Mouse (Mus musculus) neutrophil, adult 5-6 weeks (primary cell): Measurements from ENCODE around the gene Angptl7. TPM values are rescaled to one million over a fixed set of nuclear protein-coding genes. Genes with fewer than 3 reads are reported as not detected.

Experiments used
- ATAC-seq: fragments of 151-379, 151-347 bp; 2 replicates; pipeline ENCODE4 v1.8.0; 2017; ENCODE audit warnings: mild to moderate bottlenecking, moderate TSS enrichment; ENCODE audit not compliant: insufficient number of reproducible peaks, poor library complexity, low FRiP score, severe bottlenecking; ENCODE audit errors: extremely low read depth
- total RNA-seq: library from RNA; stranded (forward); fragments of 200-1000 nt; gene quantifications from 2 replicates; pipeline ENCODE4 v1.2.3, GENCODE M21; 2017

The Angptl7 gene
- total RNA-seq, 1 experiment from 2014 or later = not detected

- ATAC-seq = no peak
Observed at GRCm38 (mm10) chr4:148507585-148507984, 7.3 kb upstream of the Angptl7 start.

DNA sequence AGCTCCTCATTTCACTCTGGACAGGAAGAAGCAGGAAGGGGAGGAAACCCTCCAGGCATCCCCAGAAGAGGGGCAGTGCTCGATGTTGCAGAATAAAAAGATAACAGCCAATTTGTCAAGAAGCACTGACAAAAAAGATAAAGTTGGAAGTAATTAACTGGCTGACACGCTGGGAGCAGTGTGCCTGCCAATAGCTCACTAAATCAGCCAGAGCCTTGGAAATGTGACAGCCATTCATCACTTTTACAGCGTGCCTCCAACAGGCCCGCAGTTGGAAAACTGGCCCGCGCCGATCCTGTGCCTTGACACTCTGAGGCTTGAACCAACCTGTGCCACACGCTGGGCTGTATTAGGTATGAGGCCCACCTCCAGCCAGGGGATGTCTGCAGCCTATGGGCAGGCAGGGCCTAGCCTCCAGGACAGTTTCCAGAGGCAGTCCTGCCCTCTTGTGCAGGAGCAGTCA, 4.3 kb upstream of the Angptl7 start:
- ATAC-seq = no peak

GRCm38 (mm10) chr4:148495874-148496689, 4.2 kb downstream of the Angptl7 start:
- ATAC-seq = no peak

DNA sequence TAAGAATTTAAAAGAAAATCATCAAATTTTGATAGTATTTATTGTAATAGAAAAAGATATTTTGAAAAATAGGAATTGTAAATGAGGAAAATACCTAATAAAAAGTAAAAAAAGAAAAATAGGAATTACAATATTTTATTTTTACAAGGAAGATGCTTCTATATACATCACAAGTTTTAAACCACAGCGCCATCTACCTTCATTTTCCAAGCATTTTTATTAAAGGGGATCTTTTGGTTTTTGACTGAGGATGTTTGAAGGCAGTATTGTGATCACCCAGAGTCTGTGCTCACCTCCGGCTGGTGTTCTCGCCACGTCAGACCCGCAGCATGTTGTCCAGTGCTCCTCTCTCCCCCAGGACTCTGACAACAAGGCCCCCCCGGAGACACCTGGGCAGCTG, 5.1 kb downstream of the Angptl7 start:
- no peak for ATAC-seq

DNA sequence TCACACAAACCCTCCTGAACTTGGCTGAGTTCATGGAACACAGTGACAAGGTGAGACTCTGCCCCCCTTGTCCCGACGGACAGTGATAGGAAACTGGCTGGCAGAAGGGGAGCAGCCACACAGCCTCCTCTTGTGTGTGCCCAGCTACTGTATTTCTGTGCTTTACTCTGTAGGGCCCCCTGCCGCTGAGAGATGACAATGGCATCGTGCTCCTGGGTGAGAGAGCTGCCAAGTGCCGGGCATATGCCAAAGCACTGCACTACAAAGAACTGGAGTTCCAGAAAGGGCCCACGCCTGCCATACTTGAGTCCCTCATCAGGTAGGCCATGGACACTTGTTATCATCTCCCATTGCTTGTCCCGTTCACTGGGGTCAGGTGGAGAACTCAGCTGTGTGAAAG, 8.8 kb downstream of the Angptl7 start:
- ATAC-seq = no peak

- no peak for ATAC-seq
Observed at GRCm38 (mm10) chr4:148490502-148490901, 9.8 kb downstream of the Angptl7 start.

DNA sequence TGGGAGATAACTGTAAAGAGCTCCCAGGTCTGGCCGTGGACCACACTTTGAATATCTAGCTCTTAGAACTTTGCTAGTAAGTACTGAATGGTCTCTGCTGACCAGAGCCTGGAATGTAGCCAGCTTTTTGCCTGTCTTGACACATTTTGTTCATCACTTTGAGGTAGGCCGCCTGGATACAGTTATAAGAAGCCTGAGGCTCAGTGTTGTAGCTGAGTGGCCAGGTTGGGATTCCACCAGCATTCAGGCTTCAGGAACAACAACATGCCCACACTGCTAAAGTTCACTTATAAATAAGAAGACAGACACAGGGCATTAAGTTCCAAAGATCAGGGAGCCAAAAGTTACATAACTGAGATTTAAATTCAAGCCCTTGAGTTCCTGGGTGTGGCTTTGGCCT, 12.4 kb downstream of the Angptl7 start:
- ATAC-seq = no peak

GRCm38 (mm10) chr4:148484511-148484910, 15.7 kb downstream of the Angptl7 start:
- ATAC-seq = no peak

- no peak for ATAC-seq
Observed at GRCm38 (mm10) chr4:148481557-148482168, 18.6 kb downstream of the Angptl7 start.

- no peak for ATAC-seq
Observed at GRCm38 (mm10) chr4:148480245-148480644, 20.0 kb downstream of the Angptl7 start.

- ATAC-seq = no peak
Observed at GRCm38 (mm10) chr4:148473496-148473895, 26.8 kb downstream of the Angptl7 start.

- no peak for ATAC-seq
Observed at GRCm38 (mm10) chr4:148472436-148473174, 27.7 kb downstream of the Angptl7 start.

- no peak for ATAC-seq
Observed at GRCm38 (mm10) chr4:148471363-148471806, 28.9 kb downstream of the Angptl7 start.

DNA sequence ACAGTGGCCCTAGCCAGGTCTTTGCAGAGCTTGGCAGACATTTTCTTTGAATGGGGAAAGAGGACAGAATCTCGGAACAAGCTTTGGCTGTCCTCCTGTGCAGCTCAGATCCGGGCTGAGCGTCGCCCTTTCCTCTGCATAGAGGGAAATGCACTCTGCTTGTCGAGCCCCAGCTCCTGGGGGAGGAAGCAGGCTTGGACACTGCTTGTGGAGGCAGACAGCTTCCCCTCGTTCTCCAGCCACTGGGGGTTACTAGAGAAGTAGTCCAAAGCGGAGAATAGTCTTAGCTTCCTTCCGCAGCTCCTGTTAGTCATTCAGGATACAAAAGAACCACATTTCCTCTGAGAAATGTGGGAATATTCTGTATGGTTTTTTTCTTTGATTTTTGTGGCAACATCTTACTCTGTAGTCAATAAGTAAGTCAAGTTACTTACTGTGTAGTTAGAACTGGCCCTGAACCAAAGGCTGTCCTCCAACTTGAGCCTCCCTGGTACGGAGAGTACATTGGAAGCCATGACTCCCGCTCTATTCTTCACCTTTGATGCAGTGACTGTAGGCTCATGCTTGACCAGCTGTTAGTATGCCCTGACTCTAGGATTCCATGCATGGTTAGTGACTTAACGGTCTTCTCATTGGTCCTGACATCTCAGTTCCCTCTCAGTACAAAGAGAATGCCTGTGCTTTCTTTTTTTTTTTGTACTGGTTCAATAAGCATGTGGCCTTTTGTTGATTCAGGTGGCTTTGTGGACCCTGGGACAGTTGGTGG, 30.6 kb downstream of the Angptl7 start:
- no peak for ATAC-seq

DNA sequence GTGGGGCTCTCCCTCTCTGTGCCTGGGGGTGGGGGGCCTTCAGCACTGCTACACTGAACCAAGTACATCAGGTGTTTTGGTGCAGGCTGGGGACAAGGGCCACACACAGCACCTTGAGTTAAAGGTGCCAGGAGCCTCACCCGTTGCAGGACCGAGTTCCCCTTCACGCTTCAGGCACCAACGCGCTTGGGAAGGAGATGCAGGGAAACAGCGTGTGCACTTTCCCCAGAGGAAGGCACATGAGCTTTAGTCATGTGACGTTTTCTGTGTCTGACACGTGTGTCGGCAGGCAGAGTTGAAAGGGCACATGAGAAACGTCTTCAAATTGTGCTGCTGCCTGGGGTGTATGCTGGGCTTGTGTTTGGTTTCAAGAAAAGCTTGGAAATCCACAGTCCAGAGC, 31.9 kb downstream of the Angptl7 start:
- ATAC-seq = no peak

DNA sequence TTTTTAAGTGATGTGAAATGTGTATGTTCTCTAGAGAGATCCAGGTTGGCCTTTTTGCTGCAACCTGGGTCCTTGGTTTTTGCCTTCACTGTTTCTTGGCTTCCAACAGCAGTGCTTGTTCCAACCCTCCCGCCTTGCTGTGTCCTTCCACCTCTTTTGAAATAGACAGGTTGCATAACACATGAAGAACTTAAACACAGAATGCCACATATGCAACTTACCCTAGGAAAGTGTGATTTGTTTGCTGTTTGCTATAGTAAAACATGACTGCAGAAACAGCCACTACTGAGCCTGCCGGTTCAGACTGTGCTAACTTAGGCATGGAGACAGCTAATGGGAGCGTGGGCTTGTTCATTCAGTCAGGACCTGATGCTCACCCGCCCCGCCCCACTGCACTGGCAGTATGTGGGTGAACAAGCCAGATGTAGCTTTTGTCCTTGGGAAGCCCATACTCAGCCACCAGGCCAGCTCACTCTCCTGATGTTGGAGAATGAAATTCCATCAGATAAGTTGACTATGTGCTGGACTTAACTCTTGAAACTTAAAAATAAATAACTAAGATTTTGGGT, 33.7 kb downstream of the Angptl7 start:
- ATAC-seq = no peak

GRCm38 (mm10) chr4:148464869-148465268, 35.4 kb downstream of the Angptl7 start:
- no peak for ATAC-seq

- no peak for ATAC-seq
Observed at GRCm38 (mm10) chr4:148464301-148464700, 36.0 kb downstream of the Angptl7 start.
